Mouse (Mus musculus): ENCODE measurements around the gene S100pbp.

Gene S100pbp

DNA sequence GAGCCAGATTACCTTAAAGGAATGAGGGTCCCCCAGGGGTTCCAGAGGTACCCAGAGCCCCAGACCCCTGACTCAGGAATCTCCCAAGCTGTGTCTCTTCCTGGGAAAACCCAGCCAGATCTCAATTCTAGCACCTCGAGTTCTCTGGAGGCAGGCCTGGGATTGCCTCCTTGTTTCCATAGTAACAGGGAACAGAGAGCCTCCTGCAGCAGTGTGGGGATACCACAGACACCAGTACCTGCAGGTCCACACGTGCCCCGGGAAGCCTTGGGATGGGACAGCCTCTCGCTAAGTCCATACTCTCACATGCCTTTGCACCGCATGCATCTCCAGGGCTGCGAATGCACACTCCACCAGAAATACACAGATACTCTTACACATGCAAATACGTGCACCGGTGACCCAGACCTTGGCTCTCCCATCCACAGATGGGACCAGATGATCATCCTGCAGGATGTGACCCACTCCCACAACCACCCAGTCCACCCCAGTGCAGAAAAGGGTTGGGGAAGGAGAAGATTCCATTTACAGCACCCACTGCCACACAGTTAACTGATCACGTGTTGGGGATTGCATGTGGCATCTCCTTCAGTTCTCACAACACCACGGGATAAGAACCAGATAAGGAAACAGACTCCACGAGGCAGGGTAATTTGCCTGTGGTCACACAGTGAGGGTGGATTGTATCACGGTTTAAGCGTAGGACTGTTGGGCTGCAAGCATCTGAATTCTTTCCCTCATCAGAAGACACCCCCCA lies 60.8 kb downstream of the S100pbp start:
- no peak for DNase-seq (ENCODE audit: low read depth)

DNA sequence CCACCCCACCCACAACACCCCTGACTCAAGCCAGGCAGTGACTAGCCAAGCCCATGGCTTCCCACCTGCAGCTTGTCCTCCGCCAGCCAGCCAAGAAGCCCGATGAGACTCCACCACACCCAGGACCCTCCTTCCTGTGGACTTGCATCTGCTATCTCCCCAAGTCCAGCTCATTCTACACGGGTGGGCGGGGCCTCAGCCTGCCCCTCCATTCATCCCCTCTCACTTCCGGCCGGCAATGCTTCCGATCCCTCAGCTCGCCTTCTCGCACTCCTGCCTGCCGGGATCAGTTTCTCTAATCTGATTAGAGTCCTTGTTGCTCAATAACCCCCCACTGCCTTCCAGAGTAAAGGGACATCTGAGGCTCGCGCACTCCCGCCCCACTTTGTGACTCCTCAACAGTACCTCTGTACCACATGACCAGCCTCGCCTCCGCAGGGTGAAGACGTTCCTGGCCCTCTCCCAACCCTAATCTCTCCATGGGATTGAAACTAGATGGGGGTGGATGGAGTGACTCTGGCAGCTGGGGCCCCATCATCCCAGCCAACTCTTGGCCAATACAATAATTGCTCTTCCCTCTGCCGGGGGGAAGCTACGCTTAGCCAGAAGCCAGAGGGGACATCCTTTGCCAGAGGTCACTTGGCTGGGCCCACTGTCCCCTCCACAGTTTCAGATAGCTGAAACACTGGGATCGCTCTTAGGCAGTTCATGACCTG lies 63.6 kb downstream of the S100pbp start:
- DNase-seq (ENCODE audit: low read depth): no peak

DNA sequence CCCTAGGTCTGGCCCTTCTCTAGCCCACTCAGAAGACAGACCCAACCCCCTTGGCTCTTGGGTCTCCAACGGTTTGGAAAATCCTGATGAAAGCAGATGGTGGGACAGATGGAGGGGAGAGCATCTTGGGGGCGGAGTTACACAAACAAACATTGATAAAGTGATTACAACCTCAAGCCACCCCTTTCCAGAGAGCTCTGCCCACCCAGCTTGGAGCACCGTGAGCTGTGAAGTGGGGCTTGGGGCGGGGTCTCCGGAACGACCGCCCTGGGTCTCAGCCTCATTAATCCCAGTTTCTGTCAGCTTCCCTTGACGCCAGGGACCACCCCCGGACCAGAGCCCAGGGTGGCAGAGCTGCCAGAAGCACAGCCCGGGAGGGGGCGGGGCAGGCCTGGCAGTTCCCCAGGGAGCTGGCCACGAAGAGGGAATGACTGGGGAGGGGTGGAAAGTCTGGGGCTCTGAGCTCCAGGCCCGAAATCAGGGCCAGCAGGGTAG lies 64.8 kb downstream of the S100pbp start:
- DNase-seq (ENCODE audit: low read depth): no peak

DNA sequence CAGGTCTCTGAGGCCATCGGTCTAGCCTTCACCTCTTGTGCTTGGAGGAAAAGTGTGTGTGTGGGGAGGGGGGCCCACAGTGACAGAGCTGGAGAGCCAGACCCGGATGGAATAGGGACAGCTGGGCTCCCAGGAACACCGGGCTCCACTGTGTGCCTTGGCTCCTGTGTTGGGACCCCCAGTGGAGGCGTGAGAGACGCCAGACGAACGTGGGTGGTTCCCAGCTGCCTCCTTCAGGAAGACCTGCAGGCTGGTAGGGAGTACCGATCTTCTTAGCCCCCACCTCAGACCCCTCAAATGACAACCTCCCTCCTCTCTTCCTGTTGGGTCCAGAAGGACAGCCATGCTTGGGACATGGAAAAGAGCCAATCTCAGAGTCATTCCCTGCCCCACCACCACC lies 66.8 kb downstream of the S100pbp start:
- no peak for DNase-seq (ENCODE audit: low read depth)

DNA sequence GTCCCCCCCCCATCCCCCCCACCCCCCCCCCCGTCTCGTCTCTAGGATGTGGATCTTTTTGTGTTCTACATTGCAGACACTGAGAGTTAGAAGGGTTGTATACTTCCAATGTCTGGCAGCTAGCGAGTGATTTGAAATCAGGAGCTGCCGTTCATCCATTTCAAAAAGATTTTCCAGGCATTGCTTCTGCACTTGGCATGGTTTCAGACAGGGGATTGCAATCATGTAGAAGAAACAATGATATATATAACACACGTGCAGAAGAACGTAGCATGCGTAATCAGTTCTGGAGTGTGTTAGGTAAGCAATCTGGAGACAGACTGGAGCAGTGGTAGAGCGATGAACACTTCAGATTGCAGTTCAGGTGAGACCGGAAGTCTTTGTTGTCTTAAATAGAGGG lies 67.4 kb downstream of the S100pbp start:
- DNase-seq (ENCODE audit: low read depth): no peak

DNA sequence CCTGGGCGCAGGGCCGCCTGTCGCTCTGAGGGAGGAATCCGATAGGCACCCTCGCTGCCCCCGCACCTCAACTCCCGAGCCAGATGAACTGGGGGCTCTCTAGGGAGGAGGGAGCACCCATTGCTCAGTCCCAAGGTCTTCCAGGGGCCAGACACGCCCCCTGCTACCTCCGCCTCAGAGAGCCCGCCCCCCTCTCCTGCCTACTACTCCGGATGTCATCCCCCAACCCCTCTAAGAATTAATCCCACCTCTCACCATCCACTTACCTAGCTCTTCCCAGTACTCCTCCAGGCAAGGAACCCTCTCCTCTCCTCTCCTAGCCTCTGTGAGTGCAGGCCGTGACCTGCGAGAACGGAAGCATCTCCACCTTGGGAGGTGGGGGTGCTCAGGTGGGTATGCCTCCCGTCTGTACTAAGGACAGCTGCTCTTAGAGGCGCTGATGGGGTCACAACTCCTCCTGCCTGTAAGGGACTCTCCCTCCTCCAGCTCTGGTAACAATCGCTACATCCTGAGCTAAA lies 67.9 kb downstream of the S100pbp start, which contains the start of gene Hpca:
TSS of gene Hpca (minus strand) at position 468 of the 518 bp plus-strand sequence.
- DNase-seq (ENCODE audit: low read depth): no peak

DNA sequence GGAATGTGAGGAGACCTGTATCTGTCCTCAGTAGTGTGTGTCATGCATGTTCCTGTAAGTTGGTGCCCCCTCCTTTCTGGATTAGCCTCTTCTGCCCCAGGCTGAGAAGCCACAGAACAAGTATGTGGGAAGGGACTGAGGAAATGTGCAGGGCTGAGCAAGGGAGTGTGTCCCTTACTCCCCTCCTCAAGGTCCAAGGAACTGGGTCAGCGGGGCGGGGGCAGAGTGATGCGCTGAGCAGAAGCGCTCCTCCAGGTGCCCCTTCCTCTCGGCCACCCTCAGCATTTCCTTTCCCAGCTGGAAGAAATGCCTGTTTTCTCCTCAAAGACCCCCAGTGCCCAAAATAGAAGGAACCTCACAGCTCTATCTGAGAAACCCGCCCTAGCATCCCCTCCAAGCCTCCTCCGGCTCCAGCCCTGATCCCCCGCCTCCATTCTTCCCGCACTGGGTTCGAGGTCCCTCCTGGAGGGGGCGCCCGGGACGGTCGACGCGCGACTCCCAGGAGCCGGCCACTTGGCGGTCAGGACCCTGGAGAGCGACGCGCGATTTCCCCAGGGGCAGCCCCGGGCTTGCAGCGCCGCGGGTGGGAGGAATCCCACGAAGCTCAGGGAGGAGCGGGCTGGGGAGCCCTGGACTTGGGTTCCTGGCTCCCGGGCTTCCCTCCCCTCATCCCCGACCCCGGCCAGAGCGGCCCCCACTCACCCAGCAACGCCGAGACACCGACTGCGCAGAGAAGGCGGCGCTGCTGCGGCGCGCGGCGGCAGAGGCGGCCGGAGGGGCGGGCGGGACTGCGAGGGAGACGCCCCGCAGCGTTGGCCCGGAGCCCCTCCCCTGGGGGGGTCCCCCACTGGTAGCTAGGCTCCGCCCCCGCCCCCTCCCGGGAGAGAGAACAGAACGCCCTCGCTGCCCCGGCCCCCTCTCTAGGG lies 68.7 kb downstream of the S100pbp start:
- peak; percentile 67 for DNase-seq (ENCODE audit: low read depth)

DNA sequence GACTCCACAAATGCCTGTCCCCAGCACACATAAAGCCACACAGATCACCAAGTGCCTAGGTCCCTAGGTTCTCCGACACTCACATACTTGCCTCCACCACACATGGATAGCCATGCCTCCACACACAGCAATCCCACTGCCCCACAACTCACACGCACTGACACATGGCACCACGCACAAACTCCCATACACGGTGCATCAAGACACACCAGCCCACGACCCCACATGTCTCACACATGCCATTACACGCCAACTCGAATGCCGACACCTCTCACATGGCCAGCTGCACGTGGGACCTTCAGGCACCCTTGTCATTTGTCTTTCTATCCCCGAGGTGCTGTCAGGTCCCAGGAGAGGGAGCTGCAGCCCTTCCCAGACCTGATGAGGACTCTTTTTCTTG lies 69.8 kb downstream of the S100pbp start:
- DNase-seq (ENCODE audit: low read depth): no peak

DNA sequence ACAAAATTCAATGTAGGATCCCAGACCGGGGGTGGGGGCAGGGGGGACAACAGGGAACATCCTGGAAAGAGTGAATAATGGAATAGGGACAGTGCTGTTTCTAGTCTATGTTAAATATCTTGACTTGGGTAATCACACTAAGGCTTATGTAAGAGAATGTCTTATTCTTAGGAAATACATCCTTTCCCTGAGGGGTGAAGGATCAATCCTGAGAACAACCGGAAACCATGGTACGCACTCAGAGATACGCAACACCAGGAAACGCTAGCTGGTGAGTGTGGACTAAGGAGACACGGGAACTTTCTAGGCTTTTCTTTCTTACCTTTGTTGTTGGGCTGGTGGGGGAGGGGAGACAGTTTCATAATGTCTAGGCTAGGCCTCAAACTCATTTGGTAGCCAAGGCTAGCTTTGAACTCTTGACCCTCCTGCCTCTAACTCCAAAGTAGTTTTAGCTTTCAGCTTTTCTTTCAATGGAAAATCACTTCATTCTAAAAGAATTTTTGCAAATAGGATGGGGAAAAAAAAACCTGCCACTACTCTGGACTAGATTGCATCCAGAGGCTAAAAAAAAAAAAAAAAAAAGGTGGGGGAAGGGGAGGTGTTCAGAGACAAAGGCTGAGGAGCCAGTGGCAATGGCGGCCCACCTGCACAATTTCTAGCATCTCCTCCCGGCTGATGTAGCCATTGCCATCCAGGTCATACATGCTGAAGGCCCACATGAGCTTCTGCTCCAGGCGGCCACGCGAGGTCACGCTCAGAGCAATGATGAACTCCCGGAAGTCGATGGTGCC lies 71.6 kb downstream of the S100pbp start:
- DNase-seq (ENCODE audit: low read depth): no peak

DNA sequence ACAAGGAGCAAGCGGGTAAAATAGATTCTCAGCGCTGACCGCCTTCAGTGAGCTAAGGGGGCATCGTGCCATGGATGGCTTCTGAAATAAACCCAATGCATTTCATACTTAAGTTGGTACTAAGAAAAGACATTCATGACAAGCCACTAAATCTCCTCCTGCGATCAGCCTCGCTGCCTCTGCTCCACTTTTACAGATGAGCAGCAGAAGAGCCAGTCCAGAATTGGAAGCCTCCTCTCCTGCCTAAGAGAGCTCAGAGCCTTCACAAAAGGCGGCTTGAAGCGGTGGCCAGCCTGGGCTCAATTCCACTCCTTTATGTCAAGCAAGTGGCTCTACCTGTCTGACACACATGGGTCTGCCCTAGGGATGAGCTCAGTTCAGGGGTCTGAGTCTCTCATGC lies 72.8 kb downstream of the S100pbp start:
- no peak for DNase-seq (ENCODE audit: low read depth)

DNA sequence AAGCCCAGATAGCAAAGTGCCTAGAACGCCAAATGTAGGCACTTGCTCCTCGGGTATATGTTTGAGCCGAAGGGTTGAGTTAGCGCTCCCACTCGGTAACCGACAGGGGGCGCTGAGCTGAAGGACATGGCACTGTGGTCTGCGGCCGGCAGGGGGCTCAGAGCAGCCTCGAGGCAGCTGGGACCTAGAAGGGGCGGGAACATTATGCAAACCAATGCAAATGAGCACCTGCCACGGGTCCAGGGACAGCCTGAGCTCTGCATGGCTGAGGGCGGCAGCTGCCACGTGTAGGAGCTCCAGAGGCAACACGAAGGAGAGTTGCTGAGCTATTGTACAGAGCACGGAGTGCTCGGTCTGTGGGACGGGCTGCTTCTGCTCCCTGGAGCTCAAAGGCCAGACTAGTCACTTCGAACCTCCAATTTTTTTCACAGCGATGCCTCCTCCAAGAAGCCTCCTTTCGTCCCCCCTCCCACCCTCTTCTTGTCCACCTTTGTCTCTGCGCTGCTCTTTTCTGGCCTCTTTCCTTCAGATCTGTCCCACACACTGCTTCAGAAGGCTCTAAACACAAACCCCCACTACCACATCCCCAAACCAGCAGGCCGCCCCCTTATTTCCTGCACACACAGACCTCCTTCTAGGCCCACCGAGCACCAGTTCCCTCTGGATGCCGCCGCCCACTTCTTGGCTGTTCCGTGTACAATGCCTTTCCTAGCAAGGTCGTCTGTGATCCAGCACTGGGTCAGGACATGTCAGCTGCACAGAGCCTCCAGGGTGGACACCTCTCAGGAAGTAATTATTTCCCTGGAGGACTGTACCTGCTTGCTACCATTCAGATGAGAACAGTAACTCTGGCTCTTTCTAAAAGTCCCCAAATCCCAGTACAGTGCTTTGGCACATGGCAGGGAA lies 76.2 kb downstream of the S100pbp start:
- peak; percentile 65 for DNase-seq (ENCODE audit: low read depth)

DNA sequence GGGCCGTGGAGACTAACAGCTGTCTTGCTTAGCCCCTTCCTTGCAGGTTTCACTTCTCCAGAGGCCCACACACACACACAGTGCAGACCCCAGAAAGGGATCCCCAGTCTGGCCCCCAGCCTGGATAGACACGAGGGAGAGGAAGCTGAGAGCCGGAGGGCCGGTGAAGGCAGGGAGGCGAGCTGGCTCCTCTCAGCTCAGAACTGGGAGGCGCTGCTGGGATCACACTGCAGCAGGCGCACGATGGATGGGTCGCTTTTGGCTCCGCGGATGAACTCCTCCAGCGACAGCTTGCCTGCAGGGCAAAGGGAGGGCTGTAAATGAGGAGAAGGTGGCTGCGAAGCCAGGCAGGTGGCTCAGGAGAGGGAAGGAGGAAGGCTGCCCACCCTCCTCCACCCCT lies 77.3 kb downstream of the S100pbp start:
- no peak for DNase-seq (ENCODE audit: low read depth)

DNA sequence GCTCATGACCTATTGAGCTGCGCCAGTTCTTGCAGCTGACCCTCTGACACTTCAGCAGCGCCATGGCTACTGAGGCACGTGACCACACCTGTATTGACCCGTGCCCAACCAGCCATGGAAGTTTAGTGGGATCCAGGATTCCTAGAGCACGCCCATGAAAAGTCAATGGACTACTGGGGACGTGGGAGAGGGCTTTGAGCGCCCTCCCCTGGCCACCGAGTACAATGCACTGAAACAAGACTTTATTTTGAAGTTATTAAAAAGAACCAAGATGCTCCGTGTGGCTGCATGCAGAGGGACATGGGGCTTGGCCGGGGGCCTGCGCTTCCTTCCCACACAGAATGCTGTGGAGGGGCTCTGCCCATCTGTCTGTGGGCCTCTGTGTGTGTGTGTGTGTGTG lies 78.2 kb downstream of the S100pbp start:
- DNase-seq (ENCODE audit: low read depth): no peak

DNA sequence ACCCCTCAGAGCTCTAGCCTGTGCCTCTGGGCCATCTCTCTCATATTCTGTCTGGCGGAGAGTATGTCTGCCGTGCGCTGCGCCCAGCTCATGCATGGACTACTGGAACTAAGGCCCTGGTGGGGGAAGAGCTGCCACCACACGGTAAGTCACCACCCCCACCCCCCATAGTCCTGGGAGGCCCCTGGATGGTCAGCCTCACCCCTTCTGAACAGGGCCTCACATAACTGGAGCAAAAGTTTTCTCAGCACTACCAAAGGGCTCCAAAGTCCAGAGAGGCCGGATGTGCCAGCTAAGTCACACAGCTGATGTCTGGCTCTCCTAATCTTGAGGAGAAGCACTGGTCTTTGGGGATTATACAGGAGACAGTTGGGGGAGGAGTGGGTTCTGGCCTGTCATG lies 78.7 kb downstream of the S100pbp start:
- DNase-seq (ENCODE audit: low read depth): no peak

DNA sequence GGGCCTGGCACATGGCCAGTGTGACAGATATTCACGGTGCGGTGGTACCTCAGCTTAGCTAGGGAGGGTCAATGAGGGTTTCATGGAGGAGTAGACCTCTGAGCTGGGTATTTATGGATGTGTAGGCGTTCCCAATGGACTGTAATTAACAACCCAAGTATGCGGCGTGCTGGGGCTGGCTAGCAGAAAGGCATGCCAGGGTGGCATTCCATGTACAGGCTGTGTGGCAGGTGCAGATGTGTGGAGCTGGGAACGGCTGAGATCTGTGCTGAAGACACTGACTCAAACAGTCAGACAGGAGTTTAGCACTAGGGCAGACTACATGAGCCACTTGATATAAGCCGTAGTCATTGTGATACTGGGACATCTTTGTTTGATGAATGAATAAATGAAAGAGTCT lies 80.9 kb downstream of the S100pbp start:
- no peak for DNase-seq (ENCODE audit: low read depth)

DNA sequence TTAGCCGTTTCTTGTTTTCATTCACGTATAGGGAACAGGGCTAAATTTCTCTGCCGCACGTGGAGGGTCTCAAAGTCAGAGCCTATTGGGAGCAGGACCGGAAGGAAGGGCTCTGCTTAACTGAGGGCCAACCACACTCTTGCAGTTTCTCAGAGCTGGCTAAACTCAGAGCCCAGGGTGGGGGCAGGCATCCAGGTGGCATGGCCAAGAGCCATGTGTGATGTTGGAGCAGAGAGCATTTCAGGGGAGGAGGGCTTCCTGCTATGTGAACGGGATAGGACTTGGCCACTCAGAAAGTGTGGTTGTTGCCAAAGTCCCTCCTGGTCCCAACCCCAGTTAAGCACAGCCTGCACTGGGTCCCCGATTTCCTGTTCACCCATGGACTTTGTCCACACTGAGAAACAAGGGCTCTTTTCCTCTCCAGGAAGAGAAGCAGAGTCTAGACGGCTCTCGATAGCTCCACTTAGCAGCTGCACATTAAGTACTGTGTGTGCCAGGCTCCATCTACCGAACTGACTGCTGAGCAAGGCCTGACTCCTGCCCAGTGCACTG lies 82.1 kb downstream of the S100pbp start:
- DNase-seq (ENCODE audit: low read depth): no peak

DNA sequence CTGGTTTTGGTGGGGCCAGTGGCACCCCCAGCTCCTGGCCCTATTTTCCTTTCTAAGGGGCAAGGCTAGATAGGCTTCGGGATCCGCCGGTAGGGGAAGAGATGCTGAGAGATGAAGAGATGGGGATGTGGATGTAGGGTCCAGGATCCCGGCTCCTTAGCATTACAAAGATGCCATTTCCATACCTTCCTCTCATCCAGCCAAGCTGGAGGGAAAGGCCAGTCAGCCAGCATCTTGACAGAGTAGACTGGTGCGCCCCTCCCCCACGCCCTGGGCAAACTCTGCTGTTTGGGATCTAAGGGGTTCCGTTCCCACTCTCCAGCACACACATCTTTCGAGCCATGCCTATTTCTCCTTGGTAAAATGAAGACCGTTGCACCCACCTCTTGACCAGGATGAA lies 83.5 kb downstream of the S100pbp start:
- no peak for DNase-seq (ENCODE audit: low read depth)

DNA sequence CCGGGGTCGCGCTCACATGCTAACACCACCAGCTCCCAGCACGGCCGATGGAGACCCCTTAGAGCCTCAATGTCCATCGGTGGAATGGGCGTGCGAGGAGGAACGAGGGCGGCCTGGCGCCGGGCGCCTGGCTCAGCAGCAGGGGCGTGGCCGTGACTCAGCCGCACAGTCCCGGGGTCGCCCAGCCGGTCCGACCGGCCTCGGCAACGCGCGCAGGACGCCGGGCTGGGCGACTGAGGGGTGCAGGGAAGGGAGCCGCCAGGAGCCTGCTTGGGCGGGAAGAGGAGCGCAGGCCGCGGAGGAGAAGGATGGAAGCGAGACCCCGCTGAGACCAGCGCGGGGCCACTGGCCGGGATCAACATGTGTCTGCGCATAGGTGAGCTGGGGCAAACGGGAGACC lies 84.2 kb downstream of the S100pbp start, which contains the start of gene Tmem54:
TSS of gene Tmem54 (plus strand) at position 193 of the 400 bp plus-strand sequence.
- no peak for DNase-seq (ENCODE audit: low read depth)

DNA sequence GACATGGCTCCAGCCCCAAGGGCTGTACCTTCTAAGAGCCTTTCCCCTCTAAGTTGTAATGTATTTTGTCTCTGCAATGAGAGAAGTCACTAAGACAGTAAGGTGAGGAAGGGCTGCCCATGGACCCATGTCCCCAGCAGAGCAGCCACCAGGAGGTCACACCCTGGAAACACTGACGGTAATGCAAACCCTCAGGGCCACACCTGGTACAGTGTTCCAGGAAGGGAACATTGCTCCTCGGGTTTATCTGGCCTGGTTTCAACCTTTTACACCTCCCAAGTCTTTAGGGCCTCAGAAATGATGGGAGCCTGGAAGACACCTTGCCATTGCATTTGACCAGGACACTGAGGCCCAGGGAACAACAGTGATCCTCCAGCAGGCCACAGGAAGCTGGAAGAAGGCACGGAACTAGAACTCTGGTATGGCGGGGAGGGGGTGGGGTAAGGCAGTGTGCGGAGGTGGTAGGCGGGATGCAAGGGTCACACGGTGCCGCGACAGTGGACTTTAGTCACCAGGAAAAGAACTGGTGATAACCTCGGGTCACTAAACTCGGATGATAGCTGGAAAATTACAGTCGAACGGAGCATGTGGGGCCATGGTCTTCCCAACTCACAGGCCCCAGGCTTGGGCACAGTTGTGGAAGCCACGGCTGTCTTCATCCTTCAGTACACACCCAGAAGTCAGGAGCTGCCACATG lies 87.2 kb downstream of the S100pbp start:
- no peak for DNase-seq (ENCODE audit: low read depth)
